8 mouse cellular contexts compared by ENCODE assay signal in genomic region chr3:107939403-107939802, GRCm38 (mm10). TPM values are rescaled to one million over a fixed set of nuclear protein-coding genes. Genes with fewer than 3 reads are reported as not detected.
DNase-seq lines count a peak whose midpoint lies in the region; ATAC-seq and TF ChIP-seq lines count a peak whose summit lies in the region.

No protein-coding gene starts in this region.

- TF ChIP-seq POLR2A in liver, adult 2 months (IDR thresholded peaks at IDR 0.05; ENCODE audit: extremely low read depth, insufficient read depth, low read length), result no peak

- ATAC-seq in midbrain, embryonic 11.5 days (ENCODE audit: low FRiP score), result 0 out of 2 replicates have a peak, but pooled peaks have one; percentile 6
- no peak for ATAC-seq in midbrain, embryonic 13.5 days
- ATAC-seq in forebrain, postnatal 0 days, result peak; percentile 30
- peak; percentile 41; the same call in 1 of the 2 replicates for ATAC-seq in intestine, embryonic 15.5 days

- H3K79me2 ChIP-seq in liver, adult 2 months (ENCODE audit: control insufficient read depth, insufficient read depth, low read length), result no peaks in the 10 kb centered on the region

- H3K4me1 ChIP-seq in midbrain, embryonic 11.5 days (ENCODE audit: control insufficient read depth, insufficient read depth, low read length), result no peaks in the 10 kb centered on the region; the same call in 1 of the 2 replicates
- peaks cover 23% of the 10 kb centered on the region for H3K4me1 ChIP-seq in midbrain, embryonic 13.5 days (replicated peaks)
- H3K4me1 ChIP-seq in forebrain, postnatal 0 days (ENCODE audit: insufficient read depth), result peaks cover 22% of the 10 kb centered on the region
- no peaks in the 10 kb centered on the region for H3K4me1 ChIP-seq in intestine, embryonic 15.5 days (replicated peaks)
- H3K4me1 ChIP-seq in liver, adult 2 months (ENCODE audit: control insufficient read depth, insufficient read depth, low read length), result peaks cover 11% of the 10 kb centered on the region

- no peak overlapping the region for H3K4me3 ChIP-seq in midbrain, embryonic 11.5 days (ENCODE audit: low read depth, low read length)
- no peak overlapping the region for H3K4me3 ChIP-seq in midbrain, embryonic 13.5 days (replicated peaks)
- H3K4me3 ChIP-seq in forebrain, postnatal 0 days (ENCODE audit: low read depth, low read length), result no peak overlapping the region
- H3K4me3 ChIP-seq in intestine, embryonic 15.5 days (replicated peaks), result no peak overlapping the region
- H3K4me3 ChIP-seq in liver, adult 2 months (ENCODE audit: insufficient read depth, low read depth, low read length), result no peak overlapping the region

- no peaks in the 10 kb centered on the region for H3K36me3 ChIP-seq in midbrain, embryonic 11.5 days (ENCODE audit: control insufficient read depth, insufficient read depth, low read length)
- no peaks in the 10 kb centered on the region for H3K36me3 ChIP-seq in midbrain, embryonic 13.5 days
- no peaks in the 10 kb centered on the region for H3K36me3 ChIP-seq in forebrain, postnatal 0 days (ENCODE audit: insufficient read depth)
- H3K36me3 ChIP-seq in intestine, embryonic 15.5 days, result no peaks in the 10 kb centered on the region
- no peaks in the 10 kb centered on the region for H3K36me3 ChIP-seq in liver, adult 2 months (ENCODE audit: control insufficient read depth, insufficient read depth, low read length)

- WGBS in midbrain, embryonic 11.5 days, result 41% methylated on average over 3 of the region's 3 CpGs
- WGBS in midbrain, embryonic 13.5 days, result 39% methylated on average over 3 of the region's 3 CpGs
- WGBS in forebrain, postnatal 0 days, result 38% methylated on average over 3 of the region's 3 CpGs
- 39% methylated on average over 3 of the region's 3 CpGs for WGBS in intestine, embryonic 15.5 days
- 12% methylated on average over 3 of the region's 3 CpGs for WGBS in liver, adult 2 months

- H3K4me2 ChIP-seq in midbrain, embryonic 11.5 days, result no peak overlapping the region
- H3K4me2 ChIP-seq in midbrain, embryonic 13.5 days (replicated peaks), result no peak overlapping the region
- no peak overlapping the region for H3K4me2 ChIP-seq in forebrain, postnatal 0 days (ENCODE audit: low read depth)
- H3K4me2 ChIP-seq in intestine, embryonic 15.5 days (replicated peaks), result no peak overlapping the region

- H3K27ac ChIP-seq in midbrain, embryonic 11.5 days (ENCODE audit: low read depth, low read length), result no peak overlapping the region
- H3K27ac ChIP-seq in midbrain, embryonic 13.5 days, result no peak overlapping the region
- peak overlapping the region; percentile 79 for H3K27ac ChIP-seq in forebrain, postnatal 0 days (ENCODE audit: low read depth, low read length)
- no peak overlapping the region for H3K27ac ChIP-seq in intestine, embryonic 15.5 days
- H3K27ac ChIP-seq in liver, adult 2 months (replicated peaks; ENCODE audit: insufficient read depth, low read depth, low read length), result peak overlapping the region; percentile 15

- H3K9me3 ChIP-seq in midbrain, embryonic 11.5 days (ENCODE audit: control insufficient read depth, low read length), result no peaks in the 10 kb centered on the region
- H3K9me3 ChIP-seq in midbrain, embryonic 13.5 days, result no peaks in the 10 kb centered on the region
- no peaks in the 10 kb centered on the region for H3K9me3 ChIP-seq in forebrain, postnatal 0 days (ENCODE audit: low read length)
- no peaks in the 10 kb centered on the region for H3K9me3 ChIP-seq in intestine, embryonic 15.5 days

- no peak overlapping the region for H3K9ac ChIP-seq in midbrain, embryonic 11.5 days (ENCODE audit: low read length)
- no peak overlapping the region for H3K9ac ChIP-seq in midbrain, embryonic 13.5 days (replicated peaks)
- H3K9ac ChIP-seq in forebrain, postnatal 0 days, result no peak overlapping the region
- no peak overlapping the region for H3K9ac ChIP-seq in intestine, embryonic 15.5 days
- H3K9ac ChIP-seq in liver, adult 2 months (ENCODE audit: low read depth, low read length), result no peak overlapping the region

- peak; percentile 94 for DNase-seq in midbrain, embryonic 11.5 days (ENCODE audit: low spot score, missing footprints)
- peak; percentile 52 for DNase-seq in c-Kit-positive CD71-negative TER-119-negative erythroid progenitor cells, embryonic 14.5 days (ENCODE audit: low read depth)
- DNase-seq in forebrain, postnatal 0 days, result no peak
- DNase-seq in liver, adult 2 months (ENCODE audit: extremely low read depth, low read depth, low spot score), result peak; percentile 83
- peak; percentile 41 to 48 for DNase-seq in natural killer cell, adult 2 months (ENCODE audit: low spot score in 2 of 2)
- peak; percentile 58 for DNase-seq in thymus, postnatal 14 days

- TF ChIP-seq CTCF in forebrain, postnatal 0 days (IDR thresholded peaks at IDR 0.05; ENCODE audit: low read depth), result peak; percentile 77
- peak; percentile 95 for TF ChIP-seq CTCF in liver, adult 2 months (IDR thresholded peaks at IDR 0.05; ENCODE audit: low read depth, low read length)

- H3K27me3 ChIP-seq in midbrain, embryonic 11.5 days (ENCODE audit: control insufficient read depth, insufficient read depth, low read length), result no peaks in the 10 kb centered on the region
- no peaks in the 10 kb centered on the region for H3K27me3 ChIP-seq in midbrain, embryonic 13.5 days
- H3K27me3 ChIP-seq in forebrain, postnatal 0 days (ENCODE audit: insufficient read depth, low read length), result no peaks in the 10 kb centered on the region
- no peaks in the 10 kb centered on the region for H3K27me3 ChIP-seq in intestine, embryonic 15.5 days (replicated peaks)
- no peaks in the 10 kb centered on the region for H3K27me3 ChIP-seq in liver, adult 2 months (ENCODE audit: control insufficient read depth, insufficient read depth, low read length)

RNA-seq across cellular contexts. Expression of gene Gstm6, which starts 4.1 kb away (rescaled TPM):
- 11.3 and 14.4 TPM in 2 replicates for polyA plus RNA-seq in midbrain, embryonic 11.5 days (2014; fragmentation: Nextera tagmentation; extraction: Ambion mirVana)
- 14.5 and 17.3 TPM in 2 replicates for polyA plus RNA-seq in midbrain, embryonic 13.5 days (2015; fragmentation: Nextera tagmentation; extraction: Ambion mirVana)
- 12.5 and 20.7 TPM in 2 replicates for total RNA-seq in forebrain, postnatal 0 days (2014; rRNA removed)
- 12.5 and 20.0 TPM in 2 replicates for polyA plus RNA-seq in forebrain, postnatal 0 days (2015; fragmentation: Nextera tagmentation; extraction: Ambion mirVana)
- 16.9 and 19.1 TPM in 2 replicates for polyA plus RNA-seq in intestine, embryonic 15.5 days (2015; fragmentation: Nextera tagmentation; extraction: Ambion mirVana)
- 96.1 and 97.1 TPM in 2 replicates for total RNA-seq in liver, adult 2 months (2014; rRNA removed)
- polyA plus RNA-seq in liver, adult 2 months (2012; rRNA removed), result 138 and 146 TPM in 2 replicates

RNA-seq across cellular contexts. Expression of gene Gstm7, which starts 7.8 kb away (rescaled TPM):
- 54.7 and 58.1 TPM in 2 replicates for polyA plus RNA-seq in midbrain, embryonic 11.5 days (2014; fragmentation: Nextera tagmentation; extraction: Ambion mirVana)
- 100 and 107 TPM in 2 replicates for polyA plus RNA-seq in midbrain, embryonic 13.5 days (2015; fragmentation: Nextera tagmentation; extraction: Ambion mirVana)
- total RNA-seq in forebrain, postnatal 0 days (2014; rRNA removed), result 32.2 and 38.9 TPM in 2 replicates
- polyA plus RNA-seq in forebrain, postnatal 0 days (2015; fragmentation: Nextera tagmentation; extraction: Ambion mirVana), result 42.4 and 44.8 TPM in 2 replicates
- 26.1 and 32.5 TPM in 2 replicates for polyA plus RNA-seq in intestine, embryonic 15.5 days (2015; fragmentation: Nextera tagmentation; extraction: Ambion mirVana)
- total RNA-seq in liver, adult 2 months (2014; rRNA removed), result 69.8 and 99.1 TPM in 2 replicates
- 108 and 130 TPM in 2 replicates for polyA plus RNA-seq in liver, adult 2 months (2012; rRNA removed)

RNA-seq across cellular contexts. Expression of gene Gstm3, which starts 29.7 kb away (rescaled TPM):
- polyA plus RNA-seq in midbrain, embryonic 11.5 days (2014; fragmentation: Nextera tagmentation; extraction: Ambion mirVana), result not detected in 2 replicates
- polyA plus RNA-seq in midbrain, embryonic 13.5 days (2015; fragmentation: Nextera tagmentation; extraction: Ambion mirVana), result 0.26 TPM in 1 of 2 replicates, not detected in the other
- total RNA-seq in forebrain, postnatal 0 days (2014; rRNA removed), result not detected in 2 replicates
- polyA plus RNA-seq in forebrain, postnatal 0 days (2015; fragmentation: Nextera tagmentation; extraction: Ambion mirVana), result not detected in 2 replicates
- 153 and 154 TPM in 2 replicates for polyA plus RNA-seq in intestine, embryonic 15.5 days (2015; fragmentation: Nextera tagmentation; extraction: Ambion mirVana)
- total RNA-seq in liver, adult 2 months (2014; rRNA removed), result 34.1 and 107 TPM in 2 replicates
- 145 and 164 TPM in 2 replicates for polyA plus RNA-seq in liver, adult 2 months (2012; rRNA removed)

RNA-seq across cellular contexts. Expression of gene Gstm5, which starts 43.8 kb away (rescaled TPM):
- 270 and 277 TPM in 2 replicates for polyA plus RNA-seq in midbrain, embryonic 11.5 days (2014; fragmentation: Nextera tagmentation; extraction: Ambion mirVana)
- 236 and 245 TPM in 2 replicates for polyA plus RNA-seq in midbrain, embryonic 13.5 days (2015; fragmentation: Nextera tagmentation; extraction: Ambion mirVana)
- 141 and 164 TPM in 2 replicates for total RNA-seq in forebrain, postnatal 0 days (2014; rRNA removed)
- 250 and 273 TPM in 2 replicates for polyA plus RNA-seq in forebrain, postnatal 0 days (2015; fragmentation: Nextera tagmentation; extraction: Ambion mirVana)
- 173 and 186 TPM in 2 replicates for polyA plus RNA-seq in intestine, embryonic 15.5 days (2015; fragmentation: Nextera tagmentation; extraction: Ambion mirVana)
- 17.9 and 21.8 TPM in 2 replicates for total RNA-seq in liver, adult 2 months (2014; rRNA removed)
- polyA plus RNA-seq in liver, adult 2 months (2012; rRNA removed), result 11.4 and 12.5 TPM in 2 replicates

RNA-seq across cellular contexts. Expression of gene Gstm2, which starts 46.9 kb away (rescaled TPM):
- polyA plus RNA-seq in midbrain, embryonic 11.5 days (2014; fragmentation: Nextera tagmentation; extraction: Ambion mirVana), result 14.1 and 15.7 TPM in 2 replicates
- polyA plus RNA-seq in midbrain, embryonic 13.5 days (2015; fragmentation: Nextera tagmentation; extraction: Ambion mirVana), result 6.0 and 6.2 TPM in 2 replicates
- 6.5 TPM in 2 replicates for total RNA-seq in forebrain, postnatal 0 days (2014; rRNA removed)
- 11.9 and 12.0 TPM in 2 replicates for polyA plus RNA-seq in forebrain, postnatal 0 days (2015; fragmentation: Nextera tagmentation; extraction: Ambion mirVana)
- polyA plus RNA-seq in intestine, embryonic 15.5 days (2015; fragmentation: Nextera tagmentation; extraction: Ambion mirVana), result 184 and 198 TPM in 2 replicates
- 79.1 and 88.5 TPM in 2 replicates for total RNA-seq in liver, adult 2 months (2014; rRNA removed)
- 222 and 270 TPM in 2 replicates for polyA plus RNA-seq in liver, adult 2 months (2012; rRNA removed)

Comparison
In these comparisons a context has a peak if more than half of its experiments do, and no peak if none do; other contexts are left out.
1. H3K27ac ChIP-seq: peak in forebrain, postnatal 0 days (single experiment) and liver, adult 2 months (single experiment); none in midbrain, embryonic 11.5 days (single experiment), midbrain, embryonic 13.5 days (single experiment) and intestine, embryonic 15.5 days (single experiment).
2. RNA of gene Gstm3, which starts 29.7 kb away (polyA plus RNA-seq): 153 to 154 TPM in intestine, embryonic 15.5 days and 145 to 164 TPM in liver, adult 2 months; not detected in forebrain, postnatal 0 days, 0.26 TPM in midbrain, embryonic 13.5 days and not detected in midbrain, embryonic 11.5 days; every median in the first group is over 100 times any median in the second.